Mouse (Mus musculus): Measurements from ENCODE around the gene Ptprg.

GRCm38 (mm10) chr14:12057856-12058255 lies 504.5 kb downstream of the Ptprg start:
- no peak for TF ChIP-seq USF1 (IDR thresholded peaks at IDR 0.05; ENCODE audit: low read depth)
- no peak for TF ChIP-seq CEBPB (IDR thresholded peaks at IDR 0.05; ENCODE audit: low read depth)
- no peak for TF ChIP-seq MYOG (IDR thresholded peaks at IDR 0.05; ENCODE audit: control insufficient read depth, extremely low read depth, insufficient read length)
- no peak for TF ChIP-seq CTCF (IDR thresholded peaks at IDR 0.05; ENCODE audit: control insufficient read depth, insufficient read depth, insufficient read length)
- no peak for TF ChIP-seq FOSL1 (IDR thresholded peaks at IDR 0.05; ENCODE audit: insufficient read depth, low read length, poor library complexity, severe bottlenecking)
- no peak for TF ChIP-seq MAX (IDR thresholded peaks at IDR 0.05)
- no peak for TF ChIP-seq MYOD1 (IDR thresholded peaks at IDR 0.05; ENCODE audit: control insufficient read depth, insufficient read length, low read depth)

Data from C2C12 (cell line).